Mouse (Mus musculus): Measurements from ENCODE around the gene Nup88. TPM values are rescaled to one million over a fixed set of nuclear protein-coding genes. Genes with fewer than 3 reads are reported as not detected.

Gene Nup88
- 85.8 and 89.0 TPM in 2 replicates for polyA plus RNA-seq (2015; fragmentation: Nextera tagmentation; extraction: Ambion mirVana)

- H3K36me3 ChIP-seq (ENCODE audit: insufficient read depth, low read length) = peaks cover 26% of the 10 kb centered on the region; the same call in 1 of the 2 replicates
- peak within 1 kb of the TSS; percentile 90 for H3K9ac ChIP-seq (ENCODE audit: low read depth, low read length)
- no peaks in the 10 kb centered on the region for H3K27me3 ChIP-seq (ENCODE audit: insufficient read depth, low read length)
- peak within 1 kb of the TSS; percentile 79 for H3K27ac ChIP-seq
- DNase-seq (ENCODE audit: low spot score) = peak; percentile 99
- ATAC-seq (replicated peaks; ENCODE audit: low FRiP score, low read depth) = peak; percentile 98
- no peaks in the 10 kb centered on the region for H3K9me3 ChIP-seq (replicated peaks; ENCODE audit: low read length)
- peak within 1 kb of the TSS; percentile 84 for H3K4me3 ChIP-seq (replicated peaks; ENCODE audit: low read depth, low read length)
- peak within 1 kb of the TSS; percentile 88 for H3K4me2 ChIP-seq (ENCODE audit: low read length)
- no peak for TF ChIP-seq CTCF (IDR thresholded peaks at IDR 0.05; ENCODE audit: low read depth)
- WGBS = under 1% methylated on average over 43 of the region's 43 CpGs
- H3K4me1 ChIP-seq (replicated peaks; ENCODE audit: insufficient read depth, low read length) = peaks cover 6% of the 10 kb centered on the region; the same call in 1 of the 2 replicates
These were observed at the start of gene Nup88, which contains the start of gene Rpain for GRCm38 (mm10) chr11:70969821-70970559. TSS of gene Nup88 (minus strand) at chr11:70969973. TSS of gene Rpain (plus strand) at chr11:70970213.

- Histone ChIP-seq H3K27me3 (ENCODE audit: insufficient read depth, low read length) (no peaks in the 10 kb centered on the region), H3K9ac (ENCODE audit: low read depth, low read length) (peak overlapping the region; percentile 83), H3K27ac (peak overlapping the region; percentile 72; the same call in 1 of the 2 replicates), H3K4me3 (replicated peaks; ENCODE audit: low read depth, low read length) (peak overlapping the region; percentile 86), H3K4me1 (replicated peaks; ENCODE audit: insufficient read depth, low read length) (peaks cover 11% of the 10 kb centered on the region; the same call in 1 of the 2 replicates), H3K4me2 (ENCODE audit: low read length) (peak overlapping the region; percentile 87), H3K36me3 (ENCODE audit: insufficient read depth, low read length) (0 out of 2 replicates have a peak, but pooled peaks cover 4% of the 10 kb centered on the region), H3K9me3 (replicated peaks; ENCODE audit: low read length) (no peaks in the 10 kb centered on the region)
- ATAC-seq (replicated peaks; ENCODE audit: low FRiP score, low read depth) (peak; percentile 18), DNase-seq (ENCODE audit: low spot score) (no peak)
- 5% methylated on average over 27 of the region's 28 CpGs for WGBS
- no peak for TF ChIP-seq CTCF (IDR thresholded peaks at IDR 0.05; ENCODE audit: low read depth)
These were observed 48.8 kb upstream of the Nup88 start for GRCm38 (mm10) chr11:71018416-71019200.

GRCm38 (mm10) chr11:71017051-71017450, 47.3 kb upstream of the Nup88 start:
- H3K9me3 ChIP-seq (replicated peaks; ENCODE audit: low read length) = no peaks in the 10 kb centered on the region
- H3K27me3 ChIP-seq (ENCODE audit: insufficient read depth, low read length) = no peaks in the 10 kb centered on the region
- ATAC-seq (replicated peaks; ENCODE audit: low FRiP score, low read depth) = no peak
- WGBS = 84% methylated on average over 1 of the region's 1 CpGs
- H3K27ac ChIP-seq = no peak overlapping the region
- no peak for DNase-seq (ENCODE audit: low spot score)
- H3K4me1 ChIP-seq (replicated peaks; ENCODE audit: insufficient read depth, low read length) = peaks cover 11% of the 10 kb centered on the region; the same call in 1 of the 2 replicates
- peaks cover 17% of the 10 kb centered on the region; the same call in 1 of the 2 replicates for H3K36me3 ChIP-seq (ENCODE audit: insufficient read depth, low read length)
- no peak overlapping the region for H3K4me2 ChIP-seq (ENCODE audit: low read length)
- no peak overlapping the region for H3K9ac ChIP-seq (ENCODE audit: low read depth, low read length)
- H3K4me3 ChIP-seq (replicated peaks; ENCODE audit: low read depth, low read length) = no peak overlapping the region
- TF ChIP-seq CTCF (IDR thresholded peaks at IDR 0.05; ENCODE audit: low read depth) = no peak

GRCm38 (mm10) chr11:71012743-71013142, 43.0 kb upstream of the Nup88 start:
- Histone ChIP-seq H3K4me3 (replicated peaks; ENCODE audit: low read depth, low read length) (no peak overlapping the region), H3K27me3 (ENCODE audit: insufficient read depth, low read length) (no peaks in the 10 kb centered on the region), H3K9ac (ENCODE audit: low read depth, low read length) (no peak overlapping the region), H3K4me1 (replicated peaks; ENCODE audit: insufficient read depth, low read length) (no peaks in the 10 kb centered on the region), H3K36me3 (ENCODE audit: insufficient read depth, low read length) (peaks cover 42% of the 10 kb centered on the region), H3K27ac (no peak overlapping the region), H3K4me2 (ENCODE audit: low read length) (no peak overlapping the region), H3K9me3 (replicated peaks; ENCODE audit: low read length) (no peaks in the 10 kb centered on the region)
- no peak for DNase-seq (ENCODE audit: low spot score)
- TF ChIP-seq CTCF (IDR thresholded peaks at IDR 0.05; ENCODE audit: low read depth) = no peak
- ATAC-seq (replicated peaks; ENCODE audit: low FRiP score, low read depth) = no peak
- 94% methylated on average over 7 of the region's 7 CpGs for WGBS

- H3K9ac ChIP-seq (ENCODE audit: low read depth, low read length) = no peak overlapping the region
- no peak for TF ChIP-seq CTCF (IDR thresholded peaks at IDR 0.05; ENCODE audit: low read depth)
- no peaks in the 10 kb centered on the region for H3K9me3 ChIP-seq (replicated peaks; ENCODE audit: low read length)
- H3K27ac ChIP-seq = no peak overlapping the region
- no peak overlapping the region for H3K4me3 ChIP-seq (replicated peaks; ENCODE audit: low read depth, low read length)
- ATAC-seq (replicated peaks; ENCODE audit: low FRiP score, low read depth) = no peak
- H3K4me1 ChIP-seq (replicated peaks; ENCODE audit: insufficient read depth, low read length) = no peaks in the 10 kb centered on the region
- no peaks in the 10 kb centered on the region for H3K27me3 ChIP-seq (ENCODE audit: insufficient read depth, low read length)
- WGBS = 89% methylated on average over 3 of the region's 3 CpGs
- no peak for DNase-seq (ENCODE audit: low spot score)
- no peak overlapping the region for H3K4me2 ChIP-seq (ENCODE audit: low read length)
- peaks cover 36% of the 10 kb centered on the region for H3K36me3 ChIP-seq (ENCODE audit: insufficient read depth, low read length)
These were observed 38.5 kb upstream of the Nup88 start for GRCm38 (mm10) chr11:71008321-71008720.

GRCm38 (mm10) chr11:71007831-71008230, 38.1 kb upstream of the Nup88 start:
- 83% methylated on average over 7 of the region's 7 CpGs for WGBS
- no peak overlapping the region for H3K4me2 ChIP-seq (ENCODE audit: low read length)
- H3K9ac ChIP-seq (ENCODE audit: low read depth, low read length) = no peak overlapping the region
- H3K4me1 ChIP-seq (replicated peaks; ENCODE audit: insufficient read depth, low read length) = 0 out of 2 replicates have a peak, but pooled peaks cover 4% of the 10 kb centered on the region
- no peak for DNase-seq (ENCODE audit: low spot score)
- no peak overlapping the region for H3K4me3 ChIP-seq (replicated peaks; ENCODE audit: low read depth, low read length)
- no peak for ATAC-seq (replicated peaks; ENCODE audit: low FRiP score, low read depth)
- no peaks in the 10 kb centered on the region for H3K27me3 ChIP-seq (ENCODE audit: insufficient read depth, low read length)
- H3K9me3 ChIP-seq (replicated peaks; ENCODE audit: low read length) = no peaks in the 10 kb centered on the region
- H3K36me3 ChIP-seq (ENCODE audit: insufficient read depth, low read length) = peaks cover 34% of the 10 kb centered on the region
- no peak overlapping the region for H3K27ac ChIP-seq
- TF ChIP-seq CTCF (IDR thresholded peaks at IDR 0.05; ENCODE audit: low read depth) = no peak

Data from kidney, postnatal 0 days (tissue).